Mouse (Mus musculus): ENCODE data around the gene Sf1. TPM values are rescaled to one million over a fixed set of nuclear protein-coding genes. Genes with fewer than 3 reads are reported as not detected.

The Sf1 gene
- polyA plus RNA-seq, 1 experiment: 365 TPM

DNA sequence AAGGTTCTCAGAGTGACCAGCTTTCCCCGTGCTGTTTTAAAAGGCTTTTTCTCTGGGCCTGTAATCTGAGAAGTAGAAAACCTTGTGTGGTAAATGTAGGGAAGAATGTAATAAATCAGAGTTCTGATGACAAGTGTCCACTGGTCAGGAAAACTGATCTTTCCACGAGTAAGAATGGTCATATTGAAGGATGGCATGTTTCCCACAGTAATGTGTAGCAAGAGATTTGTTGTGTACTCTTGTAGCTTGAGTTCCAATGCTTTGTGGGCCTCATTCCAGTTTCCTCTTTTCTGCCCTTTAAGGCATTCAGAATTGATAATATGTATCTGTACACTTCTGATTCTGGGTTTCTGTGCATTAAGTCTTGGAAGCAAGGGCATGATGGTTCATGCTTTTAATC lies 1.4 kb downstream of the Sf1 start:
- WGBS: 1% methylated on average over 2 of the region's 2 CpGs
- Histone ChIP-seq H3K4me1 (replicated peaks; ENCODE audit: control insufficient read depth, insufficient read depth, low read length) (0 out of 2 replicates have a peak, but pooled peaks cover 2% of the 10 kb centered on the region), H3K4me3 (ENCODE audit: control insufficient read depth, insufficient read depth, low read length) (peak overlapping the region; percentile 75), H3K27ac (ENCODE audit: control insufficient read depth, insufficient read depth, low read length) (no peak overlapping the region), H3K36me3 (ENCODE audit: control insufficient read depth, insufficient read depth, low read length) (peaks cover 50% of the 10 kb centered on the region), H3K27me3 (ENCODE audit: control insufficient read depth, insufficient read depth, low read length) (no peaks in the 10 kb centered on the region)
- TF ChIP-seq POLR2A (IDR thresholded peaks at IDR 0.05; ENCODE audit: control insufficient read depth, extremely low read depth, insufficient read depth, low read length, poor library complexity) (no peak), CTCF (IDR thresholded peaks at IDR 0.05; ENCODE audit: borderline replicate concordance, control insufficient read depth, extremely low read depth, insufficient read depth, low read length, poor library complexity) (no peak)
- no peak for DNase-seq

DNA sequence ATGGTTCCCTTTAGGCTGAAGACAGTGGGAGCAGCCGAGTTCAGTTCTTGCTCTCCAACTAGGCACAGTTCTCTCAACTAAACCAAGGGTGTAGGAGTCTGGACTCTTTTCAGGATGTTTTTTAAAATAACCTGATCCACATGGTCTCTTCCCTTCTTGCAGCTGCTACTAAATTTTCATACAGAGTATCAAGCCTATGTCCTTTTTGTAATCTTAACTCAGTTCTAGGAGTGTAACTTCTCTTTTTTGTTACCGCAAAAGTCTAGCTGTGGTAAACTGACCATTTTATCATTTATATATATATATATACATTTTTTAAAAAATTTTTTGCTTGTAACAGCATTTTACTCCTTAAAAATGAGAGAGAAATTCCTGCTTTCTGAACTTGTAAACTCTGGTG lies 6.7 kb downstream of the Sf1 start:
- Histone ChIP-seq H3K4me1 (replicated peaks; ENCODE audit: control insufficient read depth, insufficient read depth, low read length) (peaks cover 2% of the 10 kb centered on the region; the same call in 1 of the 2 replicates), H3K36me3 (ENCODE audit: control insufficient read depth, insufficient read depth, low read length) (peaks cover 99% of the 10 kb centered on the region), H3K27ac (ENCODE audit: control insufficient read depth, insufficient read depth, low read length) (no peak overlapping the region), H3K4me3 (ENCODE audit: control insufficient read depth, insufficient read depth, low read length) (no peak overlapping the region), H3K27me3 (ENCODE audit: control insufficient read depth, insufficient read depth, low read length) (no peaks in the 10 kb centered on the region)
- TF ChIP-seq POLR2A (IDR thresholded peaks at IDR 0.05; ENCODE audit: control insufficient read depth, extremely low read depth, insufficient read depth, low read length, poor library complexity) (no peak), CTCF (IDR thresholded peaks at IDR 0.05; ENCODE audit: borderline replicate concordance, control insufficient read depth, extremely low read depth, insufficient read depth, low read length, poor library complexity) (no peak)
- 73% methylated on average over 2 of the region's 2 CpGs for WGBS
- DNase-seq: no peak

DNA sequence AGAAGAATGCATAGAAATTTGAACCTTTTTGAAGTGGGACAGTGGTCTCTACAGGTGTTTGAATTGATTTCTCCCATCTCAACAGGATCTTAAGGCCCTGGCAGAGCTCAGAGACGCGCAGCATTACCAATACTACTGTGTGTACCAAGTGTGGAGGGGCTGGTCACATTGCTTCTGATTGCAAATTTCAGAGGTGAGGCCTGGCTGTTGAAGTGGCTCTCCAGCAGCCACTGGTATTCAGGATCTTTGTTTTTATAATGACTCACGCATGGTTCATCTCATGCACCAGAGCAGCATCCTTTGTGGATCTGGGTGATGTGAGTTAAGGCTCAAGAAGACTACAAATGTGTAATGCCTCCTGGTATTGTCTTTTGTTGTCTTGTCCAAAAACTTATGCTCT lies 8.9 kb downstream of the Sf1 start:
- WGBS: 96% methylated on average over 3 of the region's 3 CpGs
- H3K36me3 ChIP-seq (ENCODE audit: control insufficient read depth, insufficient read depth, low read length): peaks cover 100% of the 10 kb centered on the region
- H3K27ac ChIP-seq (ENCODE audit: control insufficient read depth, insufficient read depth, low read length): no peak overlapping the region
- no peaks in the 10 kb centered on the region for H3K27me3 ChIP-seq (ENCODE audit: control insufficient read depth, insufficient read depth, low read length)
- H3K4me3 ChIP-seq (ENCODE audit: control insufficient read depth, insufficient read depth, low read length): no peak overlapping the region
- DNase-seq: no peak
- TF ChIP-seq POLR2A (IDR thresholded peaks at IDR 0.05; ENCODE audit: control insufficient read depth, extremely low read depth, insufficient read depth, low read length, poor library complexity) (no peak), CTCF (IDR thresholded peaks at IDR 0.05; ENCODE audit: borderline replicate concordance, control insufficient read depth, extremely low read depth, insufficient read depth, low read length, poor library complexity) (no peak)
- H3K4me1 ChIP-seq (replicated peaks; ENCODE audit: control insufficient read depth, insufficient read depth, low read length): no peaks in the 10 kb centered on the region; the same call in 1 of the 2 replicates

DNA sequence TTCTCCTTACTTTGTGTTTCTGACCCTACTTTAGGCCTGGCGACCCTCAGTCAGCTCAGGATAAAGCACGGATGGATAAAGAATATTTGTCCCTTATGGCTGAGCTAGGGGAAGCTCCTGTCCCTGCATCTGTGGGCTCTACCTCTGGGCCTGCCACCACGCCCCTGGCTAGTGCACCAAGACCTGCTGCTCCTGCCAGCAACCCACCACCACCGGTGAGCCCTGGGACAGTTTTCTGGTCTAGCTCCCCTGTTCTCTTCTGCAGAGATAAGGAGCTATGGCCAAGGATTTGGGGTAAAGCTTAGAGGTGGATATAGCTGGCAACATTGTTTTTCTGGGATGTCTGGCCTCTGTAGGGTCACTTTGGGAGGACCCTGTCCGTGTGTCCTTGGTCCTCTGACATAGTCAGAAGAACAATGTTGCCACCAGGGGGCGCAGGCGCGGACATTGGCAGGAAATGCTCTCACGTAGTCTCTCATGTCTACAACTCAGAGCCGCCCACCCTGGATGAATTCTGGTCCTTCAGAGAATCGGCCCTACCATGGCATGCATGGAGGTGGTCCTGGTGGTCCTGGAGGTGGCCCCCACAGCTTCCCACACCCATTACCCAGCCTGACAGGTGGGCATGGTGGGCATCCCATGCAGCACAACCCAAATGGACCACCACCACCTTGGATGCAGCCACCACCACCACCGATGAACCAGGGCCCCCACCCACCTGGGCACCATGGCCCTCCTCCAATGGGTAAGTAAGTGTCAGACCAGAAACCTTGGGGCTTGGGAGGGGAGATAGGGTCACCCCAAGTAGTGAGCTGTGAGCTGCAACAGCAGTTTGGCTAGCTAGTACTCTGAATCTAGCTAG lies 10.3 kb downstream of the Sf1 start:
- H3K27ac ChIP-seq (ENCODE audit: control insufficient read depth, insufficient read depth, low read length): no peak overlapping the region
- 54% methylated on average over 12 of the region's 12 CpGs for WGBS
- H3K36me3 ChIP-seq (ENCODE audit: control insufficient read depth, insufficient read depth, low read length): peaks cover 96% of the 10 kb centered on the region
- DNase-seq: peak; percentile 83
- H3K4me1 ChIP-seq (replicated peaks; ENCODE audit: control insufficient read depth, insufficient read depth, low read length): no peaks in the 10 kb centered on the region; the same call in 1 of the 2 replicates
- no peak overlapping the region for H3K4me3 ChIP-seq (ENCODE audit: control insufficient read depth, insufficient read depth, low read length)
- no peaks in the 10 kb centered on the region for H3K27me3 ChIP-seq (ENCODE audit: control insufficient read depth, insufficient read depth, low read length)
- no peak for TF ChIP-seq POLR2A (IDR thresholded peaks at IDR 0.05; ENCODE audit: control insufficient read depth, extremely low read depth, insufficient read depth, low read length, poor library complexity)
- TF ChIP-seq CTCF (IDR thresholded peaks at IDR 0.05; ENCODE audit: borderline replicate concordance, control insufficient read depth, extremely low read depth, insufficient read depth, low read length, poor library complexity): peak; percentile 85

DNA sequence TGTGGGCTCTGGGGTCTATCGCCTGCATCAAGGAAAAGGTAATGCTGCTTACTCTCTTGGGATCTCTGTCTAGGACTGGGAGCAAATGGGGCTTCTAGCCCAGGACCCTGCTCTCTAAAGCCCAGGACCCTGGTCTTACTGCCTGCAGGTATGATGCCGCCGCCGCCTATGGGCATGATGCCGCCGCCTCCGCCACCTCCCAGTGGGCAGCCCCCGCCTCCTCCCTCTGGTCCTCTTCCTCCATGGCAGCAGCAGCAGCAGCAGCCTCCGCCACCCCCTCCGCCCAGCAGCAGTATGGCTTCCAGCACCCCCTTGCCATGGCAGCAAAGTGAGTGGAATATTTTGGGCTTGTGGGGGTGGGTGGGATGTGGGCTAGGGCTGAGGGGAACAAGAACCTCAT lies 11.1 kb downstream of the Sf1 start:
- TF ChIP-seq CTCF (IDR thresholded peaks at IDR 0.05; ENCODE audit: borderline replicate concordance, control insufficient read depth, extremely low read depth, insufficient read depth, low read length, poor library complexity): no peak
- TF ChIP-seq POLR2A (IDR thresholded peaks at IDR 0.05; ENCODE audit: control insufficient read depth, extremely low read depth, insufficient read depth, low read length, poor library complexity): no peak
- no peak for DNase-seq
- over 99% methylated on average over 10 of the region's 10 CpGs for WGBS
- H3K4me3 ChIP-seq (ENCODE audit: control insufficient read depth, insufficient read depth, low read length): no peak overlapping the region
- H3K27ac ChIP-seq (ENCODE audit: control insufficient read depth, insufficient read depth, low read length): no peak overlapping the region
- H3K27me3 ChIP-seq (ENCODE audit: control insufficient read depth, insufficient read depth, low read length): no peaks in the 10 kb centered on the region
- no peaks in the 10 kb centered on the region; the same call in 1 of the 2 replicates for H3K4me1 ChIP-seq (replicated peaks; ENCODE audit: control insufficient read depth, insufficient read depth, low read length)
- peaks cover 88% of the 10 kb centered on the region for H3K36me3 ChIP-seq (ENCODE audit: control insufficient read depth, insufficient read depth, low read length)

DNA sequence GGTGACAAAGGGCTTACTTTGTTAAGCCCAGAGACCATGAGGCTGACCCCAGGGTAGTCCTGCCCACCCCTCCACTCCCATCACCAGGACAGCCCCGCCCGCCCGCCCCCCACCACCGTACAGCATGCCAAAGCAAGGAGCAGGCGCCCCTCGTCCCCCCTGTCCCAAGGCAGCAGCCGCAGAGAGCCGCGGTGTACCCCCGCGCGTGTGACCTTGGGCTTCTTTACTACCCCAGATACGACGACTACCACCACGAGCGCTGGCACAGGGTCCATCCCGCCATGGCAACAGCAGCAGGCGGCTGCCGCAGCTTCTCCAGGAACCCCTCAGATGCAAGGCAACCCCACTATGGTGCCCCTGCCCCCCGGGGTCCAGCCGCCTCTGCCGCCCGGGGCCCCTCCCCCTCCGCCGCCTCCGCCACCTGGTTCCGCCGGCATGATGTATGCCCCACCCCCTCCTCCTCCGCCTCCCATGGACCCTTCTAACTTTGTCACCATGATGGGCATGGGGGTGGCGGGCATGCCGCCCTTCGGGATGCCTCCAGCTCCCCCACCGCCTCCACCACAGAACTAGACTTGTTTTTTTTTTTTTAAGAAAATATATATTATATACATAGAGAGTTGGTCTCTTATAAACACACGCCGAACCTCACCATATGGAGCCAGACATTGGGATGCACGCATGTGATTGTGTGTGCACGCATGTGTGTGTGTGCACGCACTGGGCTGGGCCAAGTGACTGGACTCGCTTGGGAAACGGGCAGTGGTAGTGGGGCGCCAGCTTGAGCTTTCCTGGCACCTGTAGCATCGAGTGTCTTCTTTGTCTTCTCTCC lies 12.1 kb downstream of the Sf1 start:
- WGBS: 97% methylated on average over 42 of the region's 42 CpGs
- peaks cover 80% of the 10 kb centered on the region for H3K36me3 ChIP-seq (ENCODE audit: control insufficient read depth, insufficient read depth, low read length)
- no peaks in the 10 kb centered on the region; the same call in 1 of the 2 replicates for H3K4me1 ChIP-seq (replicated peaks; ENCODE audit: control insufficient read depth, insufficient read depth, low read length)
- H3K27me3 ChIP-seq (ENCODE audit: control insufficient read depth, insufficient read depth, low read length): no peaks in the 10 kb centered on the region
- H3K4me3 ChIP-seq (ENCODE audit: control insufficient read depth, insufficient read depth, low read length): no peak overlapping the region
- DNase-seq: no peak
- no peak overlapping the region for H3K27ac ChIP-seq (ENCODE audit: control insufficient read depth, insufficient read depth, low read length)
- TF ChIP-seq POLR2A (IDR thresholded peaks at IDR 0.05; ENCODE audit: control insufficient read depth, extremely low read depth, insufficient read depth, low read length, poor library complexity) (no peak), CTCF (IDR thresholded peaks at IDR 0.05; ENCODE audit: borderline replicate concordance, control insufficient read depth, extremely low read depth, insufficient read depth, low read length, poor library complexity) (no peak)

All from thymus, adult 2 months (tissue).